Mouse (Mus musculus): ENCODE measurements around the gene Rin2.

DNA sequence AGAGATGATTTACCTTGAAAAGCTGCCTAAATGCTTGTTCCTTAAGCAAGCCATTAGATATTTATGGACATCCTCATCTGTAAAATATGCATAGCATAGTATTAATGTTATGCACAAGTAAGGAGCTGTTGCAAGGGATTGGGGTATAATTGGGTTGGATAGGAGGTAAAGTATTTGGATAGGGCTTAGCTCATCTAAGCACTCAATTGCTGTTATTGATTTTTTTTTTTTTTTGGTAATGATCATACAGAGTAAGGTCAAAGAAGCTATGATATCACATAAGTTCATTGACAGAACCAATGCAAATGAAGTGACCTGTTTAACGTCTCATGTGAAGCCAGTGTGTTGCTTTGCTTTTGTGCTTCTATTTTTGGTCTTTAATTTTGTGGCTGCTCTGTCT is 198.9 kb downstream of the Rin2 start:
- TF ChIP-seq POLR2A (IDR thresholded peaks at IDR 0.05; ENCODE audit: low read depth, low read length): no peak
- TF ChIP-seq CTCF (IDR thresholded peaks at IDR 0.05; ENCODE audit: extremely low read depth, insufficient read length, insufficient replicate concordance, low read depth, low read length): no peak

Measured in small intestine, adult 2 months (tissue).